Mouse (Mus musculus) megakaryocyte-erythroid progenitor cell, adult 5-6 weeks (primary cell): ENCODE measurements around the gene Zfp263. TPM values are rescaled to one million over a fixed set of nuclear protein-coding genes. Genes with fewer than 3 reads are reported as not detected.

Experiments used
- ATAC-seq: replicated peaks from 2 replicates; pipeline ENCODE4 v1.8.0; 2016; ENCODE audit warnings: mild to moderate bottlenecking, inconsistent platforms; ENCODE audit not compliant: severe bottlenecking, poor library complexity, low FRiP score, low TSS enrichment
- total RNA-seq, 2 experiments: library from RNA; stranded (forward) in 1 of 2; stranded (reverse) in 1 of 2; fragments of 200-1000, 215-1000 nt in 1 of 2; fragments of >200 nt in 1 of 2; fragmentation: Nextera tagmentation in 1 of 2; gene quantifications; 2 replicates each; pipeline ENCODE4 v1.2.3; 2014 to 2017

The Zfp263 gene
- total RNA-seq (2014; fragmentation: Nextera tagmentation) (24.1 and 28.4 TPM in 2 replicates), total RNA-seq (2017) (25.6 and 26.6 TPM in 2 replicates)

- ATAC-seq, result peak; percentile 92
These were observed at the start of gene Zfp263 for GRCm38 (mm10) chr16:3743503-3744185. TSS of gene Zfp263 (plus strand) at chr16:3744093.

- ATAC-seq, result no peak
These were observed 44.6 kb upstream of the Zfp263 start for GRCm38 (mm10) chr16:3699281-3699680.

- ATAC-seq, result no peak
These were observed 43.0 kb upstream of the Zfp263 start for GRCm38 (mm10) chr16:3700893-3701292.

- no peak for ATAC-seq
These were observed 37.2 kb upstream of the Zfp263 start for GRCm38 (mm10) chr16:3706680-3707079.

GRCm38 (mm10) chr16:3714731-3715130 lies 29.2 kb upstream of the Zfp263 start:
- ATAC-seq, result no peak

GRCm38 (mm10) chr16:3717980-3718379 lies 25.9 kb upstream of the Zfp263 start, which contains the start of gene Mefv:
TSS of gene Mefv (minus strand) at chr16:3718097.
- ATAC-seq, result no peak

GRCm38 (mm10) chr16:3723231-3723630 lies 20.7 kb upstream of the Zfp263 start:
- no peak for ATAC-seq

- no peak for ATAC-seq
These were observed 15.7 kb upstream of the Zfp263 start for GRCm38 (mm10) chr16:3727980-3728720.

- 0 out of 2 replicates have a peak, but pooled peaks have one; percentile 41 for ATAC-seq
These were observed 11.3 kb upstream of the Zfp263 start for GRCm38 (mm10) chr16:3732612-3733011.

GRCm38 (mm10) chr16:3733198-3733732 lies 10.6 kb upstream of the Zfp263 start:
- no peak for ATAC-seq

GRCm38 (mm10) chr16:3742466-3742865 lies 1.4 kb upstream of the Zfp263 start:
- no peak for ATAC-seq

GRCm38 (mm10) chr16:3744186-3744700 lies 350 bp downstream of the Zfp263 start:
- no peak; the same call in none of the 2 replicates for ATAC-seq

- ATAC-seq, result no peak
These were observed 1.8 kb downstream of the Zfp263 start for GRCm38 (mm10) chr16:3745656-3746055.

GRCm38 (mm10) chr16:3748976-3749375 lies 5.1 kb downstream of the Zfp263 start:
- ATAC-seq, result no peak

GRCm38 (mm10) chr16:3771603-3772002 lies 27.7 kb downstream of the Zfp263 start:
- ATAC-seq, result no peak

GRCm38 (mm10) chr16:3776365-3776764 lies 32.5 kb downstream of the Zfp263 start:
- ATAC-seq, result no peak

- no peak for ATAC-seq
These were observed 34.1 kb downstream of the Zfp263 start for GRCm38 (mm10) chr16:3777986-3778385.

GRCm38 (mm10) chr16:3781237-3781636 lies 37.3 kb downstream of the Zfp263 start:
- ATAC-seq, result no peak

GRCm38 (mm10) chr16:3788394-3788793 lies 44.5 kb downstream of the Zfp263 start:
- no peak for ATAC-seq
